Mouse (Mus musculus) midbrain, embryonic 14.5 days (tissue): Measurements from ENCODE around the gene Gpr18. TPM values are rescaled to one million over a fixed set of nuclear protein-coding genes. Genes with fewer than 3 reads are reported as not detected.

Experiments used
- ATAC-seq: fragments of 200-750 bp; cut with Nextera tagmentation; 2 replicates; pipeline ENCODE4 v1.8.0; 2017; ENCODE audit warnings: moderate number of reproducible peaks, moderate library complexity; ENCODE audit not compliant: low FRiP score, low TSS enrichment
- DNase-seq: peaks from one replicate; pipeline ENCODE4 v3.0.0-alpha.2; 2015
- H3K27ac ChIP-seq: fragments of 300-500 bp; sonication (generic); replicated peaks from 2 replicates; pipeline ENCODE4 v1.5.1; 2014; ENCODE audit warnings: mild to moderate bottlenecking, low read depth, low read length, moderate library complexity
- H3K27me3 ChIP-seq: fragments of 300-500 bp; sonication (generic); 2 replicates; pipeline ENCODE4 v1.6.1; 2014; ENCODE audit warnings: low read length, control low read depth, mixed read lengths; ENCODE audit not compliant: control insufficient read depth, insufficient read depth
- H3K36me3 ChIP-seq: fragments of 300-500 bp; sonication (generic); 2 replicates; pipeline ENCODE4 v1.6.1; 2014; ENCODE audit warnings: low read length, control low read depth; ENCODE audit not compliant: control insufficient read depth, insufficient read depth
- H3K4me1 ChIP-seq: fragments of 300-500 bp; sonication (generic); 2 replicates; pipeline ENCODE4 v1.6.1; 2014; ENCODE audit warnings: mild to moderate bottlenecking, antibody characterized with exemption, low read length, control low read depth; ENCODE audit not compliant: control insufficient read depth, insufficient read depth
- H3K4me2 ChIP-seq: fragments of 300-500 bp; sonication (generic); 2 replicates; pipeline ENCODE4 v1.6.1; 2014; ENCODE audit warnings: mild to moderate bottlenecking, low read length, moderate library complexity
- H3K4me3 ChIP-seq: fragments of 300-500 bp; sonication (generic); replicated peaks from 2 replicates; pipeline ENCODE4 v1.5.1; 2014; ENCODE audit warnings: low read depth, low read length
- H3K9ac ChIP-seq: fragments of 300-500 bp; sonication (generic); replicated peaks from 2 replicates; pipeline ENCODE4 v1.6.1; 2014; ENCODE audit warnings: mild to moderate bottlenecking, low read length, moderate library complexity
- H3K9me3 ChIP-seq: fragments of 300-500 bp; sonication (generic); 2 replicates; pipeline ENCODE4 v1.6.1; 2016; ENCODE audit warnings: low read length, control low read depth, mixed read lengths; ENCODE audit not compliant: control insufficient read depth
- WGBS: fragments of 180-500 bp; shearing (Covaris S2); extraction: QIAGEN DNeasy Blood & Tissue Kit; methylation state at CpG from one replicate; pipeline ENCODE4 v1.1.7; 2014; 5-methylcytosine and 5-hydroxymethylcytosine counted together
- polyA plus RNA-seq: library from polyadenylated mRNA; unstranded; fragments of >200 nt; fragmentation: Nextera tagmentation; extraction: Ambion mirVana; gene quantifications from 2 replicates; pipeline ENCODE4 v1.2.1, GENCODE M21; 2014

Gene Gpr18
- polyA plus RNA-seq, 1 experiment from 2014 or later: not detected

DNA sequence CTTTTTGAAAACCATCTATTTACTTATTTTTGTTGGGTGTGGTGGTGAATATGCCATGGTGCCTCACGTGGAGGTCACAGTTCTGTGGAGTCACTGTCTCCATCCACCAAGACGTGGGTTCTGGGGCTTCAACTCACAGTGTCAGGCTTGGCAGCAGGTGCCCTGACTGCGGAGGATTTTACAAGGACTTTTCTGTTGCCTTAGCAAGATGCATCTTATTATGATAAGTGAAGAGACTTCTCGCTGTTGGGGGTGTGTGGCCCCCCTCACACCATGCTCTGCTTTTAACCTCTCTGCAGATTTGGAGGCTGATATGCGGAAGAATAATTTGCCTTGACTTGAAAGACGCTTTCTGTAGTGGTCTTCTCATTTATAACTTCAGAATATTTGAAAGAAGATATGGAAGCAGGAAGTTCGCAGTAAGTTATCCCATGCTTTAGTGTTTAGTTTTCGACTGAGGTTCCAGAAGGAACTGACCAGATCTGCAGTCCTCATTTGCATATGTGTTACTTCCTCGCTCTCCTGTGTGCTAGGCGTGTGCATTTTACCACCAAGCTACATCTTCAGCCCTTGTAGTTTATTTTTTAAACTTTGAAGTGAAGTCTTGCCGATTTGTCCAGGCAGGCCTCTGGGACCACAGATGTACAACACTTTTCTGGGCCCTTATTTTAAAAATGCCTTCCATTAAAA lies 8.4 kb downstream of the Gpr18 start:
- peaks cover 52% of the 10 kb centered on the region for H3K36me3 ChIP-seq
- WGBS: 91% methylated on average over 11 of the region's 11 CpGs
- no peaks in the 10 kb centered on the region for H3K27me3 ChIP-seq
- H3K4me2 ChIP-seq: no peak overlapping the region
- DNase-seq: no peak
- H3K9me3 ChIP-seq: no peaks in the 10 kb centered on the region
- no peak overlapping the region for H3K9ac ChIP-seq
- ATAC-seq: no peak
- no peaks in the 10 kb centered on the region for H3K4me1 ChIP-seq
- no peak overlapping the region for H3K27ac ChIP-seq
- H3K4me3 ChIP-seq: no peak overlapping the region

DNA sequence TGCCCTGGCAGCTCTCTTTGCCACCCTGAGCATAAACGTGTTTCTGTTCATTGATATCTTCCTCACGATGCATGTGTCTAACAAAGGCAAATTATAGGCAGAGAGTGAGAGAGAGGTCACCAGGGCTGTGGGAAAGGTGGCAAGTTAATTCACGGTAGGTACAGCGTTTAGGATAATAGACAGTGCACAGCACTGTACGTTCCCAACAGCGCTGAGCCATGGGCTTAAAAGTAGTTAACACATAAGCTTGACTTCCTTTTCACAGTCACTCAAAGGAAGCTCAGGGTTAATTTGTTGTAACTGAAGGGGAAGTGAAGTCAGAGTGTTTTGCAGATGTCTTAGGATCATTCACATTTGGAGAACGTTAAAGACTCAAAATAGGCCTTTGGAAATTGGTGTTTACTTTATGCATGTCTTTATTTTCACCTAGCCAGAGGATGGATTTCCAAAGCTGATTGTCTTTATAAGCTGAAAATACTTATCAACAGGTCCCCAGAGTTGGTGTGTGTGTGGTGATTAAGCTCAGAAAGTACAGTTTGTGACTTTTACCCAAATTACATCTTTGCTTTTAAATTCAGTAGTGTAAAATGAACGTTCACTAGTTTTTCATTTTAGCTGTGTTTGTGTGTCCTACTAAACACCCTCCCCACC lies 9.1 kb downstream of the Gpr18 start:
- Histone ChIP-seq H3K4me2 (no peak overlapping the region), H3K9ac (no peak overlapping the region), H3K27ac (no peak overlapping the region), H3K9me3 (no peaks in the 10 kb centered on the region), H3K27me3 (no peaks in the 10 kb centered on the region), H3K36me3 (peaks cover 45% of the 10 kb centered on the region), H3K4me3 (no peak overlapping the region), H3K4me1 (no peaks in the 10 kb centered on the region)
- ATAC-seq (no peak), DNase-seq (no peak)
- 91% methylated on average over 8 of the region's 8 CpGs for WGBS

DNA sequence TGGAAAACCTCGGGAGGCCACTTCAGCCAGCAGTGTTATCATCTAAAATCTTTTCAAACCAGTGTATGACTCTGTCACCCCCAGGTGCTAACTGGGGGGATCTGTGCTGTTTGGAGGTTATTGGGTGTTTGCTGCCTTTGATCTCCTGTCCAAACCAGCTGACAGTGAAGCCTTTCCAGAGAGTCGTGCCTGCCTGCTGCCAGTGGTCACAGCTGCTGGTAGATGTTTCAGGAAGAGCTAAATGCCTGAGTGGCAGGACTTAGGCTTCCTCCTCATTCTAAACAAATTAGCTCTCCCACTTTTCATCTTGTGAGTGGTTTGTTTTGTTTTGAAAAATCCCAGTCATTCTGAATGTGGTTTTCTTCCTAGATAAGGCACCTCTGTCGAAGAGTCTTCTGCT lies 10.8 kb downstream of the Gpr18 start:
- no peak for ATAC-seq

DNA sequence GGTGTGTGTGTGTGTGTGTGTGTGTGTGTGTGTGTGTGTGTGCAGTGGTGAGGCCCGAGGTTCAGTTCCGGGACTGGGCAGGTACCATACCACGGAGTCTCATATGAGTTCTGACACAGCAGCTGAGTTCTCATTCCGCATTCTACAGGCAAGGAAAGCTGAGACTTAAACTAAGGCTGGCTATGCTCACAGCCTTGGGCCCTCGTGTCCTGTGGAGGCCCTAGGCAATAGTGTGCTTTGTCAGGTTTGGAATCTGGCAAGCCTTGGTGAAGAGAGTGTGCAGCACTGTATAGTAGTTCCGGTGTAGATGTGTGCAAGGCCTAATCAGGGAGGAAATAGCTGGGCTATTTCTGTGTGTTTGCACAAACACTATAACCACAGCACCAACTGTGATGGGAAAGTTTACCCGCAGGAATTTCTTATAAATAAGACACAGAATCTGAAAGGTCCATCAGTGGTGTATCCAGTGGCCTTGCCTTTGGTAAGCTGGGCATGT lies 12.2 kb downstream of the Gpr18 start:
- Histone ChIP-seq H3K9me3 (no peaks in the 10 kb centered on the region), H3K9ac (no peak overlapping the region), H3K4me3 (no peak overlapping the region), H3K27ac (no peak overlapping the region), H3K27me3 (no peaks in the 10 kb centered on the region), H3K36me3 (peaks cover 30% of the 10 kb centered on the region), H3K4me2 (no peak overlapping the region), H3K4me1 (no peaks in the 10 kb centered on the region)
- ATAC-seq (no peak), DNase-seq (no peak)
- WGBS: 96% methylated on average over 7 of the region's 7 CpGs

More for the DNA sequence above, 10.8 kb downstream of the Gpr18 start:
- Histone ChIP-seq H3K4me2 (no peak overlapping the region), H3K36me3 (peaks cover 41% of the 10 kb centered on the region), H3K4me3 (no peak overlapping the region), H3K9me3 (no peaks in the 10 kb centered on the region), H3K27ac (no peak overlapping the region), H3K9ac (no peak overlapping the region), H3K27me3 (no peaks in the 10 kb centered on the region), H3K4me1 (no peaks in the 10 kb centered on the region)
- 67% methylated on average over 3 of the region's 3 CpGs for WGBS
- no peak for DNase-seq

DNA sequence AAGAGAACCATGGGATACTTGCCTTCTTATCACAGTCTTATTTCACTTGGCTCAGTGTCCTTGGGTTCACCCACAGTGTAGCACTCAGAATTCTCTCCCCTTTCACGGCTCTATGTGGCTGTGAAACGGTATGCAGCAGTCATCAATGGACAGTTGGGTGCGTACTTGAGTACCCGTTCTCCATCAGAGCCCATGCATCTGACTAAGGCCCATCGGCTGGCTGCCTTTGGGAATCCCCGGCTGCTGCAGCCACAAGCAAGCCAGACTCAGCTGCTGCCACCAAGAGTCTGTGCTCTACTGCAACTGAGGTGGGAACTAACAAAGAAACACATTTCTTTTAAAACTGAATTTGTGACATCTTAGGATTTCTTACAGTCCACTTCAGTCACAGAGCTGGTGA lies 14.1 kb downstream of the Gpr18 start:
- no peak for ATAC-seq

DNA sequence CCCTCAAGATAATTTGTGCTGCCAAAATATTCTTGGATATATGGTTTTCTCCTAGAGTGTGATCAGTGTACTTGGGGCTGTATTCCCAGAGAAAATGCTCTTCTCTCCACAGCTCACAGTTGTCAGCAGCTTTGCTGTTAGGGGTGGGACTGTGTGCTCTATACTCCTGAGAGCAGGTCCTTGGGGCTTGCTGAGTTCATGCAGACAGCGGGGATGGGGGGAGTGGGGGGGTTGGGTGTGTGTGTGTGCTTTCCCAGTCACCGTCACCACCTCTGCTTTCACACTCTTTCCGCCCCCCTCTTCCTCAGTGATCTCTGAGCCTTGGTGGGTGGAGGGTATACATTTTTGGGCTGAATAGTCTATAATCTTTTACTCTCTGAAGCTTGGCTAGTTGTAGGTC lies 16.5 kb downstream of the Gpr18 start:
- no peaks in the 10 kb centered on the region for H3K4me1 ChIP-seq
- H3K9me3 ChIP-seq: no peaks in the 10 kb centered on the region
- no peaks in the 10 kb centered on the region for H3K27me3 ChIP-seq
- ATAC-seq (no peak), DNase-seq (no peak)
- no peak overlapping the region for H3K9ac ChIP-seq
- no peak overlapping the region for H3K27ac ChIP-seq
- no peak overlapping the region for H3K4me3 ChIP-seq
- H3K4me2 ChIP-seq: no peak overlapping the region
- no peaks in the 10 kb centered on the region for H3K36me3 ChIP-seq
- 80% methylated on average over 3 of the region's 3 CpGs for WGBS

More for the DNA sequence above, 14.1 kb downstream of the Gpr18 start:
- DNase-seq: no peak
- Histone ChIP-seq H3K4me3 (no peak overlapping the region), H3K36me3 (peaks cover 15% of the 10 kb centered on the region; the same call in 1 of the 2 replicates), H3K4me1 (no peaks in the 10 kb centered on the region), H3K4me2 (no peak overlapping the region), H3K9me3 (no peaks in the 10 kb centered on the region), H3K27me3 (no peaks in the 10 kb centered on the region), H3K9ac (no peak overlapping the region), H3K27ac (no peak overlapping the region)
- 94% methylated on average over 6 of the region's 6 CpGs for WGBS

DNA sequence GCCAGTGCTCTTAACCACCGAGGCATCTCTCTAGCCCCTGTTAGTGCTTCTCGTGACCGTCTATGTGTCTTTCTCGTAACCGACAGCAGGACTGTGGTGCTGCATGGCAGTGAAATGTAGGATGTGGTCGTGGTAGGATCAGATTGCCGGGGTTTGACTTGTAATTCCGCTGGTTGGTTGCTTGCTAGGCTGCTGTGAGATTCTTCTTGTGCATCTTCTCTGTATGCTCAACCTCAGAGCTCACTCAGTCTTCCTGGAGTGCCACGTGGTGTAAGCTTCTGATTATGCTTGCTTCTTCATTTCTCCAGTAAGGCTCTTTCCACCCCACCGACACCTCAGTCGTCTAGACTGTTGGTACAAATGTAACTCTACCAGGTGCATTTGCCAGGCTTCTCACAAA lies 17.1 kb downstream of the Gpr18 start:
- Histone ChIP-seq H3K4me1 (no peaks in the 10 kb centered on the region), H3K4me2 (no peak overlapping the region), H3K27me3 (no peaks in the 10 kb centered on the region), H3K9me3 (no peaks in the 10 kb centered on the region), H3K36me3 (no peaks in the 10 kb centered on the region), H3K27ac (no peak overlapping the region), H3K4me3 (no peak overlapping the region), H3K9ac (no peak overlapping the region)
- DNase-seq: no peak
- no peak for ATAC-seq
- 93% methylated on average over 11 of the region's 11 CpGs for WGBS

DNA sequence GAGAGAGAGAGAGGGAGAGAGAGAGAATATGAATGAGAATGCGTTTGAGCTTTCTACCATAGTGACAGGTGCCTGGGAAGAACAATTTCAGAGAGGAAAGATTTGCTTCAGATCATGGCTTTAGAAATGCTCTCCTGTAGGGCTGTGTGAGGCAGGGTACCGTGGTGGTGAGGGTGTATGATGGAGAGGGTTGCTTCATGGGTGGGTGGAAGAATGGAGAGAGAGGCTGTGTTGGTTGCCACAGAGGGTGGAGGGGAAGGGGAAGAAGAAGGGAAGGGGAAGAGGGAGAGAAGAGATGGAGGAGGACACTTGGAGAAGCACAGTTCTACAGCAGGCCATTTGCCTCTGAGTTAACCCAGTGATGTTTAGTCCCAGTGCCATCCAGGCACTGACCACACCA lies 17.8 kb downstream of the Gpr18 start:
- ATAC-seq (no peak), DNase-seq (no peak)
- H3K9ac ChIP-seq: no peak overlapping the region
- H3K27ac ChIP-seq: no peak overlapping the region
- no peaks in the 10 kb centered on the region for H3K4me1 ChIP-seq
- 78% methylated on average over 2 of the region's 2 CpGs for WGBS
- no peak overlapping the region for H3K4me2 ChIP-seq
- no peaks in the 10 kb centered on the region for H3K9me3 ChIP-seq
- H3K36me3 ChIP-seq: no peaks in the 10 kb centered on the region
- no peaks in the 10 kb centered on the region for H3K27me3 ChIP-seq
- H3K4me3 ChIP-seq: no peak overlapping the region
